Mouse (Mus musculus): ENCODE measurements around the gene Col3a1.

GRCm38 (mm10) chr1:45359147-45359546 lies 47.8 kb downstream of the Col3a1 start:
- TF ChIP-seq POLR2A (IDR thresholded peaks at IDR 0.05; ENCODE audit: control insufficient read depth, extremely low read depth, insufficient read depth, low read length, poor library complexity) (no peak), CTCF (IDR thresholded peaks at IDR 0.05; ENCODE audit: borderline replicate concordance, control insufficient read depth, extremely low read depth, insufficient read depth, low read length, poor library complexity) (no peak)

All from thymus, adult 2 months (tissue).